Mouse (Mus musculus) G1E (cell line): Measurements from ENCODE around the gene Ccdc151. TPM values are rescaled to one million over a fixed set of nuclear protein-coding genes. Genes with fewer than 3 reads are reported as not detected.

Experiments used
- ATAC-seq: 2 replicates; pipeline ENCODE4 v1.8.0; 2016; ENCODE audit warnings: mild to moderate bottlenecking; ENCODE audit not compliant: insufficient number of reproducible peaks, poor library complexity, low FRiP score, severe bottlenecking; ENCODE audit errors: extremely low read depth
- DNase-seq: peaks from one replicate; pipeline ENCODE4 v3.0.0; 2012; ENCODE audit warnings: low spot score
- H3K27me3 ChIP-seq: 2 replicates; pipeline ENCODE4 v1.6.1; 2012; ENCODE audit warnings: mild to moderate bottlenecking, low read length, inconsistent platforms; ENCODE audit not compliant: insufficient read depth
- H3K36me3 ChIP-seq: replicated peaks from 2 replicates; pipeline ENCODE3; 2012; ENCODE audit warnings: mild to moderate bottlenecking, inconsistent platforms
- H3K4me1 ChIP-seq: 2 replicates; pipeline ENCODE4 v1.6.1; 2012; ENCODE audit warnings: low read depth, low read length, inconsistent platforms, mixed read lengths; ENCODE audit not compliant: insufficient read depth
- H3K4me3 ChIP-seq: 2 replicates; pipeline ENCODE4 v1.5.1; 2012; ENCODE audit warnings: low read depth, mild to moderate bottlenecking, inconsistent platforms, low read length, moderate library complexity, mixed read lengths
- H3K9me3 ChIP-seq: replicated peaks from 2 replicates; pipeline ENCODE4 v1.6.1; 2012; ENCODE audit warnings: inconsistent platforms
- CTCF ChIP-seq: IDR thresholded peaks from 2 replicates; pipeline ENCODE4 v1.5.1; 2012; ENCODE audit warnings: low read depth, low read length, inconsistent platforms, mixed read lengths
- GATA1 ChIP-seq: IDR thresholded peaks from 2 replicates; pipeline ENCODE4 v1.6.1; 2012; ENCODE audit warnings: borderline replicate concordance, low read length, inconsistent platforms, mixed read lengths
- GATA2 ChIP-seq: IDR thresholded peaks from 2 replicates; pipeline ENCODE4 v1.6.1; 2012; ENCODE audit warnings: low read depth, low read length, inconsistent platforms, borderline replicate concordance
- POLR2AphosphoS5 ChIP-seq: IDR thresholded peaks from 2 replicates; pipeline ENCODE4 v1.6.1; 2012; ENCODE audit warnings: low read depth, low read length, inconsistent platforms; ENCODE audit not compliant: insufficient replicate concordance
- TAL1 ChIP-seq: conservative IDR thresholded peaks from 2 replicates; pipeline ENCODE4 v1.6.1; 2012; ENCODE audit warnings: low read depth, low read length, inconsistent platforms, mixed read lengths
- polyA plus RNA-seq: library from polyadenylated mRNA; stranded (reverse); fragments of >175 nt; gene quantifications from 2 replicates; pipeline ENCODE4 v1.2.3, GENCODE M21; 2012
- total RNA-seq, 2 experiments: library from RNA; stranded (forward) in 1 of 2; stranded (reverse) in 1 of 2; fragments of 200-1000 nt in 1 of 2; fragments of >200 nt in 1 of 2; fragmentation: Nextera tagmentation in 1 of 2; gene quantifications; 2 replicates each; pipeline ENCODE4 v1.2.3; 2014 to 2017

The Ccdc151 gene
- total and polyA plus RNA-seq, 3 experiments = 0.08 to 0.22 TPM; not detected in 1

- no peak overlapping the region for H3K4me3 ChIP-seq
- no peak for DNase-seq
- no peaks in the 10 kb centered on the region; the same call in 1 of the 2 replicates for H3K4me1 ChIP-seq
- TF ChIP-seq TAL1 (no peak), GATA2 (no peak), POLR2AphosphoS5 (no peak), GATA1 (no peak), CTCF (no peak)
- H3K9me3 ChIP-seq = no peaks in the 10 kb centered on the region
- peaks cover 78% of the 10 kb centered on the region for H3K27me3 ChIP-seq
- no peaks in the 10 kb centered on the region for H3K36me3 ChIP-seq
- no peak for ATAC-seq
Observed at GRCm38 (mm10) chr9:21988421-21989101, 13.9 kb downstream of the Ccdc151 start.

- Histone ChIP-seq H3K4me3 (no peak overlapping the region), H3K27me3 (peaks cover 75% of the 10 kb centered on the region), H3K36me3 (no peaks in the 10 kb centered on the region), H3K9me3 (no peaks in the 10 kb centered on the region), H3K4me1 (no peaks in the 10 kb centered on the region; the same call in 1 of the 2 replicates)
- DNase-seq = no peak
- no peak for TF ChIP-seq POLR2AphosphoS5
- TF ChIP-seq TAL1 = no peak
- no peak for TF ChIP-seq GATA1
- TF ChIP-seq CTCF = no peak
- TF ChIP-seq GATA2 = no peak
- no peak for ATAC-seq
Observed at GRCm38 (mm10) chr9:21987592-21988342, 14.7 kb downstream of the Ccdc151 start.

- H3K4me1 ChIP-seq = no peaks in the 10 kb centered on the region; the same call in 1 of the 2 replicates
- no peak for TF ChIP-seq CTCF
- no peak for TF ChIP-seq TAL1
- TF ChIP-seq GATA1 = no peak
- no peak for TF ChIP-seq GATA2
- TF ChIP-seq POLR2AphosphoS5 = no peak
- H3K27me3 ChIP-seq = peaks cover 56% of the 10 kb centered on the region
- no peaks in the 10 kb centered on the region for H3K36me3 ChIP-seq
- no peak overlapping the region for H3K4me3 ChIP-seq
- DNase-seq = no peak
- no peaks in the 10 kb centered on the region for H3K9me3 ChIP-seq
- ATAC-seq = no peak
Observed at GRCm38 (mm10) chr9:21983911-21984310, 18.5 kb downstream of the Ccdc151 start.

DNA sequence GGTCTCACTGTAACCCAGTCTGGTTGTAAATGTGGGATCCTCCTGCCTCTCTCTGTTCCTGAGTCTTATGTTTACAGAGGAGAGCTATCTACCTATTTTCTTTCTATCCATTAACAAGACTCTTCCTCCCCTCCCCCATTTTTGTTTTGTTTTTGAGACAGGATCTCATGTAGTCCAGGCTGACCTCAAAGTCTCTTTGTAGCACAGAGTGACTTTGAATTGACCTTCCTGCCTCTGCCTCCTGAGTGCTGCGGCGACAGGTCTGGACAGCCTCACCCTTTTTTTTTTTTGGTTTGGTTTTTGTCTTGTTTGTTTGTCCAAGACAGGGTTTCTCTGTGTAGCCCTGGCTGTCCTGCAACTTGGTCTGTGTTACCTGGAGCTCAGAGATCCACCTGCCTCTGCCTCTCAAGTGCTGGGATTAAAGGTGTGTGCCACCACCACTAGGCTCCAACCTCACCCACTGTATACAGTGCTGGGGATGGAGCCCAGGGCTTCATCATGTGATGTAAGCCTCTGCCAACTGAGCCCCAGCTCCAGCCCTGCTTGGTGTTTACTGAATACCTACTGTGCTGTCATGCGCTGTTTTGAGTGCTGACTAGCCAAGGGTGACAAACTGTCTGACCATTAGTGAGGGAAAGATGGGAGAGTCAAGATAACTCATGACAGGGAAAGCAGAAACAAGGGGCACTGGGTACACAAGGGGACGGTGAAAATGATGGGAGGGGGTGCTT, 23.9 kb downstream of the Ccdc151 start:
- H3K36me3 ChIP-seq = no peaks in the 10 kb centered on the region
- H3K27me3 ChIP-seq = peaks cover 29% of the 10 kb centered on the region
- H3K4me3 ChIP-seq = no peak overlapping the region
- ATAC-seq (no peak), DNase-seq (no peak)
- no peaks in the 10 kb centered on the region; the same call in 1 of the 2 replicates for H3K4me1 ChIP-seq
- no peaks in the 10 kb centered on the region for H3K9me3 ChIP-seq
- TF ChIP-seq GATA1 (no peak), POLR2AphosphoS5 (no peak), TAL1 (no peak), CTCF (no peak), GATA2 (no peak)

- Histone ChIP-seq H3K9me3 (no peaks in the 10 kb centered on the region), H3K4me1 (no peaks in the 10 kb centered on the region; the same call in 1 of the 2 replicates), H3K27me3 (peaks cover 26% of the 10 kb centered on the region), H3K36me3 (no peaks in the 10 kb centered on the region), H3K4me3 (no peak overlapping the region)
- ATAC-seq = no peak
- peak; percentile 43 for DNase-seq
- TF ChIP-seq TAL1 = no peak
- no peak for TF ChIP-seq GATA2
- peak; percentile 79 for TF ChIP-seq CTCF
- TF ChIP-seq POLR2AphosphoS5 = no peak
Observed at GRCm38 (mm10) chr9:21977972-21978371, 24.5 kb downstream of the Ccdc151 start.

GRCm38 (mm10) chr9:21977331-21977730, 25.1 kb downstream of the Ccdc151 start:
- Histone ChIP-seq H3K4me1 (no peaks in the 10 kb centered on the region; the same call in 1 of the 2 replicates), H3K27me3 (peaks cover 23% of the 10 kb centered on the region; the same call in 1 of the 2 replicates), H3K36me3 (no peaks in the 10 kb centered on the region), H3K9me3 (no peaks in the 10 kb centered on the region), H3K4me3 (no peak overlapping the region)
- DNase-seq = no peak
- no peak for TF ChIP-seq CTCF
- no peak for TF ChIP-seq POLR2AphosphoS5
- no peak for TF ChIP-seq GATA1
- TF ChIP-seq TAL1 = no peak
- TF ChIP-seq GATA2 = no peak
- ATAC-seq = no peak
